Mouse (Mus musculus) midbrain, embryonic 12.5 days (tissue): ENCODE measurements around the gene Smr3a. TPM values are rescaled to one million over a fixed set of nuclear protein-coding genes. Genes with fewer than 3 reads are reported as not detected.

ENCODE experiments used
- ATAC-seq: fragments of 200-750 bp; cut with Nextera tagmentation; 2 replicates; pipeline ENCODE4 v1.8.0; 2017; ENCODE audit warnings: low read depth, moderate TSS enrichment, moderate library complexity; ENCODE audit not compliant: low FRiP score
- H3K27ac ChIP-seq: fragments of 300-500 bp; sonication (generic); replicated peaks from 2 replicates; pipeline ENCODE4 v1.5.1; 2016; ENCODE audit warnings: mild to moderate bottlenecking
- H3K27me3 ChIP-seq: fragments of 300-500 bp; sonication (generic); 2 replicates; pipeline ENCODE4 v1.6.1; 2016; ENCODE audit warnings: mild to moderate bottlenecking
- H3K36me3 ChIP-seq: fragments of 300-500 bp; sonication (generic); 2 replicates; pipeline ENCODE4 v1.6.1; 2016
- H3K4me1 ChIP-seq: fragments of 300-500 bp; sonication (generic); 2 replicates; pipeline ENCODE4 v1.6.1; 2016
- H3K4me2 ChIP-seq: fragments of 300-500 bp; sonication (generic); replicated peaks from 2 replicates; pipeline ENCODE4 v1.6.1; 2016; ENCODE audit warnings: mild to moderate bottlenecking, moderate library complexity
- H3K4me3 ChIP-seq: fragments of 300-500 bp; sonication (generic); 2 replicates; pipeline ENCODE4 v1.5.1; 2016; ENCODE audit warnings: mild to moderate bottlenecking
- H3K9ac ChIP-seq: fragments of 300-500 bp; sonication (generic); replicated peaks from 2 replicates; pipeline ENCODE4 v1.6.1; 2016; ENCODE audit warnings: mild to moderate bottlenecking, moderate library complexity
- H3K9me3 ChIP-seq: fragments of 300-500 bp; sonication (generic); 2 replicates; pipeline ENCODE4 v1.6.1; 2016; ENCODE audit warnings: mild to moderate bottlenecking
- WGBS: fragments of 180-500 bp; shearing (Covaris S2); methylation state at CpG from one replicate; pipeline ENCODE4 v1.1.7; 2016; 5-methylcytosine and 5-hydroxymethylcytosine counted together
- polyA plus RNA-seq: library from polyadenylated mRNA; unstranded; fragments of >200 nt; fragmentation: Nextera tagmentation; extraction: Ambion mirVana; gene quantifications from 2 replicates; pipeline ENCODE4 v1.2.1, GENCODE M21; 2016

Gene Smr3a
- polyA plus RNA-seq, result not detected in 2 replicates

- Histone ChIP-seq H3K4me1 (no peaks in the 10 kb centered on the region), H3K9ac (no peak within 1 kb of the TSS), H3K4me3 (no peak within 1 kb of the TSS), H3K27ac (no peak within 1 kb of the TSS), H3K27me3 (no peaks in the 10 kb centered on the region), H3K36me3 (no peaks in the 10 kb centered on the region), H3K4me2 (no peak within 1 kb of the TSS), H3K9me3 (no peaks in the 10 kb centered on the region)
- 86% methylated on average over 3 of the region's 3 CpGs for WGBS
- ATAC-seq, result no peak
Measured at GRCm38 (mm10) chr5:88002249-88002648, at the start of gene Smr3a. Gene Smr3a (plus strand): TSS chr5:88002549.

DNA sequence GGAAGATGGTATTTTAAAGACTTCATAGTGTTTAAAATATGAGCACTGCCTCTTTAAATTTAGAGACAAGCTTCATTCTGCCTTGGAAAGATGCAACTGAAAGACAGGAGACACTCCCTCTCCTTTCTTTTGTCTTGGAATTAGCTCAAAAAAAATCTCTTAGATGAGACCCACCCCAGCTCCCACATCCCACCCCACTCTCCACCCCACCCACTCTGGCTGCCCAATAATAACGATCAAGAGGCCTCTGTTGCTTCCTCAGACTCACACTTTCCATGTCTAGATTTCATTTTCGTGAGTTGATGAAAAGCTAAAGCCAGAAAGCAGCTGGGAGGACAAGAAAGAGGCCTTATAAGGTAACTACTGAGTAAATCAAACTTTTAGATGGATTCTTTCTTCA lies 33.1 kb upstream of the Smr3a start, which contains the start of the genes 2310003L06Rik and Gm28434:
Gene 2310003L06Rik (plus strand): TSS at position 259 of the 400 bp plus-strand sequence.
Gene Gm28434 (plus strand): TSS at position 317 of the 400 bp plus-strand sequence.
- Histone ChIP-seq H3K9me3 (no peaks in the 10 kb centered on the region), H3K4me1 (no peaks in the 10 kb centered on the region), H3K9ac (no peak within 1 kb of the TSS), H3K4me2 (no peak within 1 kb of the TSS), H3K4me3 (no peak within 1 kb of the TSS), H3K36me3 (no peaks in the 10 kb centered on the region), H3K27ac (no peak within 1 kb of the TSS), H3K27me3 (no peaks in the 10 kb centered on the region)
- 54% methylated on average over 2 of the region's 2 CpGs for WGBS
- no peak for ATAC-seq

- Histone ChIP-seq H3K9me3 (no peaks in the 10 kb centered on the region), H3K36me3 (no peaks in the 10 kb centered on the region), H3K27ac (no peak within 1 kb of the TSS), H3K27me3 (no peaks in the 10 kb centered on the region), H3K4me2 (no peak within 1 kb of the TSS), H3K4me3 (no peak within 1 kb of the TSS), H3K9ac (no peak within 1 kb of the TSS), H3K4me1 (no peaks in the 10 kb centered on the region)
- ATAC-seq, result no peak
- 89% methylated on average over 3 of the region's 3 CpGs for WGBS
Measured at GRCm38 (mm10) chr5:87979139-87979538, 23.2 kb upstream of the Smr3a start, which contains the start of gene Cabs1. Gene Cabs1 (plus strand): TSS chr5:87979439.

DNA sequence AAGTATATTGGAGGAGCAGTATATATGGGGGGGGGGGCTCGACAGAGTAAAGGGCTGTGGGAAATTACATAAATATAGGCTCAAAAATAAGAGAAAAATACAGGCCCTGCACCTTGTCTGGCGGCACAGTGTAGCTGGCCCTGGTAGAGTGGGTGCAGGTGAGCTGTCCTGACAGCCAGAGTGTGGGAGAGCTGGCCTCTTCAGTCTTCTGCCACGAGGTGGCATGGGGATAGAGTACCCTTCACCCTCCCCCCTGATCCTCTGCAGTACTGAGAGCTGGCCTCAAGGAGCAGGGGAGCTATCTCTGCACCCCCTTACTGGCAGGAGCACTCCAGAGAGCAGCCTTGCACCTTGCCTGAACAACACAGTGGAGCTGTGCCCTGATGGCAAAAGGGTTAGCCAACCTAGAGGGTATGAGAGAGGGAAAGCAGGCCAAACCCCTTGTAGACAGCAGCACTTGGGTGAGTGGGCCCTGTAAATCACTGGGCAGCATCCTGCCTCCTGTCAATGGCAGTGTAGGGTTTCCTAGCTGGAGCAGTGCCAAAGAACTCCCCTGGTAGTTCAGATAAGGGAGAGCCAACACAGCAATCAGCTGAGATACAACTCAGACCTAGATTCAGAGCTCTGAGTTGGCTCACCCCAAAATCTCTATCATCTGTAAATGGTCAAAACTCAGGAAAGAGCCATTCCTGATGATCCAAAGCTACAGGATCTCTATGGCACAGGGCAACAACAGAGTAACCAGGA lies 19.7 kb upstream of the Smr3a start:
- no peak overlapping the region for H3K4me2 ChIP-seq
- no peak overlapping the region for H3K27ac ChIP-seq
- H3K36me3 ChIP-seq, result no peaks in the 10 kb centered on the region
- WGBS, result 52% methylated on average over 3 of the region's 3 CpGs
- no peak for ATAC-seq
- no peak overlapping the region for H3K4me3 ChIP-seq
- no peaks in the 10 kb centered on the region for H3K9me3 ChIP-seq
- H3K4me1 ChIP-seq, result no peaks in the 10 kb centered on the region
- no peaks in the 10 kb centered on the region for H3K27me3 ChIP-seq
- H3K9ac ChIP-seq, result no peak overlapping the region

DNA sequence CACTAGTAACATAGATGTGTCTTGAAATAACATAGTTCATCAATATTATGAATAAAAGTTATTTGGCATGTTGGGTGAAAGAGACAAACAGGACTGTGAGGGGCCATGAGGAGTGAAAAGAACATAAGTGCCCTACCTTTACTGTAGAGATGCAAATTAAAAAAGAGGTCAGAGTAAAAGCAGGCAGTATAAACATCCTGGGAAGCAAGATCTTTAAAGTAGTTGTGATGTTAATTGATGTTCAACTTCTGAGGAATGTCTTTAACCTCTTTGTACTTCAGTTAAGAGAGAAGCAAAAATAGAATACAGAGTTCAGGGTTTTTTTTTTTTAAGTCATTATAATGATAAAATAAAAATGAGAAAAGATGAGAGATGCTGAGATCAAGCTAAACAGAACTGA lies 2.9 kb downstream of the Smr3a start:
- Histone ChIP-seq H3K9me3 (no peaks in the 10 kb centered on the region), H3K36me3 (no peaks in the 10 kb centered on the region), H3K4me3 (no peak overlapping the region), H3K4me2 (no peak overlapping the region), H3K4me1 (no peaks in the 10 kb centered on the region), H3K27ac (no peak overlapping the region), H3K9ac (no peak overlapping the region), H3K27me3 (no peaks in the 10 kb centered on the region)
- no peak for ATAC-seq

Other genes starting within 250 kb of the Smr3a start
- not detected in 2 replicates for gene Csn1s2a, start 228.0 kb upstream of the Smr3a start, polyA plus RNA-seq
- gene Csn1s2b, start 194.5 kb upstream of the Smr3a start, polyA plus RNA-seq, result not detected in 2 replicates
- gene Prr27, start 176.9 kb upstream of the Smr3a start, polyA plus RNA-seq, result not detected in 2 replicates
- not detected in 2 replicates for gene Odam, start 117.5 kb upstream of the Smr3a start, polyA plus RNA-seq
- gene Csn3, start 77.0 kb upstream of the Smr3a start, polyA plus RNA-seq, result not detected in 2 replicates
- gene 2310003L06Rik, start 33.1 kb upstream of the Smr3a start, polyA plus RNA-seq, result not detected in 2 replicates
- gene Gm28434, start 33.0 kb upstream of the Smr3a start, polyA plus RNA-seq, result not detected in 2 replicates
- not detected in 2 replicates for gene Cabs1, start 23.1 kb upstream of the Smr3a start, polyA plus RNA-seq
- gene Smr2, start 84.0 kb downstream of the Smr3a start, polyA plus RNA-seq, result not detected in 2 replicates
- not detected in 2 replicates for gene Gm11116, start 109.0 kb downstream of the Smr3a start, polyA plus RNA-seq
- not detected in 2 replicates for gene Gm11115, start 151.6 kb downstream of the Smr3a start, polyA plus RNA-seq